Mouse (Mus musculus): ENCODE results near the gene Skor1. TPM values are rescaled to one million over a fixed set of nuclear protein-coding genes. Genes with fewer than 3 reads are reported as not detected.

Skor1 gene
- total RNA-seq (2021), result under 1 TPM; 0.08 TPM
- long read RNA-seq, experiment 1, result 0 reads
- long read RNA-seq, experiment 2, result 0 reads

DNA sequence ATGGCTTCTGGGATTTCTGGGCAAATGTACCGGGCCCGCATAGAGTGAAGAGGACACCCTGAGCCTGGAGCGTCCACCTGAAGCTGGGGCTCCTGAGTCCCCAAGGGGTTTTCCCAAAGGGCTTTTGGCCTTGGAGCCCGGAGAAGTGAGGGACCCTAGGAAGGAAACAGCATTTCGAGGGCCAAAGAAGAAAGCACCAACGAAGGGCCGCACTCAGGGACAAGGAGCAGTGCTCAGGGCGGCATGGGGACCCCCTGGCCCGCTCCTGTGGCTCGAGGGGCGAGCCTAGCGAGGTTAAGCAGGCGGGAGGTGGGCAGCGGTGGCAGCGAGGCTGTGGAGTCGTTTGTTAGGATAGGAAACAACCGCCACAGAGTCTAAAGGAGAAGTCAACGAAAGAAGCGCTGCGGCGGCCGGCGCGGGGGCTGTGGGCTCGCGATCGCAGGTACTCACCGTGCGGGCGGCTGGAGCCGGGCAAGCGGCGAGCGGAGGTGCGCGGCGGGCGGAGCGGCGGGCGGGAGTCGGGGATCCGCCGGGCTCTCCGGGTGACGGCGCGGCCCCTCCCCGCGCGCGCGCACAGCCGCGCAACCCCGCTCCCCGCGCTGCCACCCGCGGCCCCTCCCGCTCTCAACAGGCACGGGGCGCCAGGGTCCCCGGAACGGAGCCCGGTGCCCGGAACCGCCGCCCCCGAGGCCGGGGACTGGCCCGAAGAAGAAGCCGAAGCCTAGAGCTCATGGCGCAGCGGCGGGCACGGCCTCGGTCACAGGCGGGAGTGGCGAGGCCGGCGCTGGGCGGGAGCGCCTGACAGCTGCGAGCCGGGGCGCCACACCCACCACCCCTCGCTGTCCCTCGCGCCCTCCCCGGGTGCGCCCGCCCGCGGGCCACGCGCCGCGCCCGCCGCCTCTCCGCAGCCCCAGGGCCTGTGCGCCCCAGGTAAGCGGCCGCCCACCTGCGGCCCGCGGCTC is at the start of gene Skor1:
Gene Skor1 (minus strand): TSS at position 552 of the 962 bp plus-strand sequence.
- no peak for DNase-seq

DNA sequence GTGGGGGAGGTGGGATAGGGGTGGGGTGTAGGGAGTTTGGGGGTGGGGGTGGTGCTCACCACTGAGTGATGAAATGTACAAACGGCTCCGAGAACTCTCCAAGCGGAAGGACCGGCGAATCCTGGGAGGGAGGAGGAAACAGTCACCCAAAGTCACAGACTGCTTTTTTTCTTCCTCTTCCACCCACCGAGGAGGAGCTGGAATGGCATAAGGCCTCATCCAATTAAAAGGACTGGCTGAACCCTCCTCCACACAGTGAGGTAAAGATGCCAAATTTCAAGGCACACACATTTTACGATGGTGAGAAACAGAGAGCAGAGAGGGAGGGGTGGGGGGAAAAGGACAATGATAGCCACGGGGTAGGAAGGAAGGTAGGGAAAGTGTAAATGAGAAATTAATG is 48.5 kb upstream of the Skor1 start:
- no peak for DNase-seq

- no peak for DNase-seq
Observed at GRCm38 (mm10) chr9:63196114-63196682, 47.4 kb upstream of the Skor1 start.

- no peak for DNase-seq
Observed at GRCm38 (mm10) chr9:63195523-63195922, 46.8 kb upstream of the Skor1 start.

GRCm38 (mm10) chr9:63194791-63195190 is 46.0 kb upstream of the Skor1 start:
- DNase-seq, result no peak

- no peak for DNase-seq
Observed at GRCm38 (mm10) chr9:63192809-63193208, 44.0 kb upstream of the Skor1 start.

DNA sequence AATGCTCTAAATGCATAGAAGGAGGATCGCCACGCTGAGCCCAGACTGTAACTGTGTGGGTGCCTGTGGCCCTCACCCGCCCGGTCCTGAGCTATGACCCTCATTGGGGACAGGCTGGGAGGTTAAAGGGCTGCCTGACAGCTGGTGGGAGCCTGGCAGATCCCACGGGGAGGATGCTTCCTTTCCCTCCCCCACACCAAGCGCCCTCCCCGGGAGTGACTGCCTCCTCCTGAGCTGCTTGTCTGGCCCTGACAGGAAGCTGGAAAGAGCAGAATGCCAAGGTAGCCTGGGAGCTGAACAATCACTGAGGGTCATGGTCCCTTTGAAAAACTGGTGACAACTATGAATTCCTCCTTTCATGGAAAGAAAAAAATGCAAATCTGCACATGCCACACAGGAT is 38.5 kb upstream of the Skor1 start:
- DNase-seq, result no peak

DNA sequence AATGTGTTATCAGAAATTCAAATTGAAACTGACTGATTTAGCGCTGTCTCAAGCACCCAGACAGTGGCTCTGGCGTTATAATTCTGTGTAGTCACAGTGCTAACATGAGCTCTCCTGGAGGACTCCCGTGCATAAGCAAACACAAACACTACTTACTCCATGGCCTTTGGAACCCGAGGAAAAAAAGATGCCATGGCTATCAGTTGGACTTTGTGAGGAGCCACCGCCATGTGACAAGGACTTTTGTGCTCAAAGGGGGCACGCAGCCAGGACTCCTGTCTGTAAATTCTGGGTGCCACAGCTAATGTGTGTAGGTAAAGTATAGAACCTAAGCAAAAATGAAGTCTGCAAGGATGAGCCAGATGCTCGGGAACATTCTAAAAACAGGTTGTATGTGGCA is 36.5 kb upstream of the Skor1 start:
- no peak for DNase-seq

- no peak for DNase-seq
Observed at GRCm38 (mm10) chr9:63183864-63184263, 35.1 kb upstream of the Skor1 start.

DNA sequence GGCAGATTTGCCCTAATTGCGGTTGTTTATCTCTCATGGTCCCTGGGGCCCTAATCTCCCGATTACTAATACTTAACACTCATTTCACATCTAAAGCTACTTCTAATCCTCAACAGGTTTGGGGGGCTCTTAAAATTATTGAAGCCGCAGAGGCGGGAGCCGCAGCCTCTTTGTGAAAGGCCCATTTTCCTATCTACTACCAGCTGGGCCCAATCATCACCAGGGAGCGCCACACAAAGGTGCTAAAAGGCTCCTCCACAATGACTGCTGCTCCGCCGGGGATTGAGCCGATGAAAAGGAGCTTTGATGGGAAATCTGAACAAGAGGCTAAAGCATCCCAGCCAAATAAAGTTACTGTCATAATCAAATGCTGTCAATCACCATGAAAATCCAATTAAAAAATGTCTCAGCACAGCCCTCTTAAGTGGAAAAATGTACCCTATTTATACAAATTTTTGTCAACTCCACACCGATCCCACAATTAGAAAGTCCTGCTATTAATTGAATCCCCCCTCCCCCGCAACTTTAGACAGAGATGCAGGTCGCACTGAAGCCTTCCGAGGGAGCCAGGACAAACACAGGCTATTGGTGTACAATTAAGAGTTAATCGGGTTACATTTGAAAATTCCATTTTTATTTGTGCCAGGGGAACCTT is 33.7 kb upstream of the Skor1 start:
- no peak for DNase-seq

GRCm38 (mm10) chr9:63181337-63182178 is 32.8 kb upstream of the Skor1 start:
- no peak for DNase-seq

DNA sequence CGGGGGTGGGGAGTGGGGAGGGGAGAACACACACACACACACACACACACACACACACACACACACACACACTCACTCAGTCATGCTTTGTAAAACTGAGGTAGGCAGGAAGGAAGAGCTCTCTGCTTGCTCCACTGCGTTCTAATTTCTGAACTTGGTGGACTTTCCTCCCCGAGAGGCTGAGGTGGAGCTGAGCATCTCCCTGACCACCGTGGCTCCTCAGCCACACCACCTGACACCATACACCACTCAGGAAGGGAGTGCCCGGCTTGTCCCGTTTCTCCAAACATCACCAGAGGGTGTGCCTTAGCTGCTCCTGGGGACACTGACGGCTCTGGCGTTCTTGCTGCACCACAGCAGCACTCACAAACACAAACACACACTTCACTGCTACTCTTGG is 29.5 kb upstream of the Skor1 start:
- no peak for DNase-seq

GRCm38 (mm10) chr9:63174001-63174721 is 25.4 kb upstream of the Skor1 start:
- no peak for DNase-seq

DNA sequence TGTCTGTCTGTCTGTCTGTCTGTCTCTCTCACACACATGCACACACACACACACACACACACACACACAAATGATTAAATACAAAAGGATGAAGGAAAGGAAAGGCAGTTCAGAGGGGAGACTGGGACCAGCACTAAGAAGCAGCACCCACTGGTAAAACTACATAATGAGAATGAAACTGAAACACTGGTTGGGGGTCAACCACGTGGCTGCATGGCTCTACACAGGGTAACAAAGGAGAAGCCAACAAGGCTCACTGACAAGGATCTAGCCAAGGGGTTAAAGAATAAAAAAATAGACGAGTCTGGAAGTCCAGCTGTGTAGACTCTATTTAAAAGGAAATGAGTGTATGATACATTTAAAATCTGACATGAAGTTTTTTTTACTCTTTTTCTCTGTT is 23.2 kb upstream of the Skor1 start:
- DNase-seq, result no peak

GRCm38 (mm10) chr9:63169127-63169526 is 20.4 kb upstream of the Skor1 start:
- no peak for DNase-seq

GRCm38 (mm10) chr9:63165070-63165469 is 16.3 kb upstream of the Skor1 start:
- DNase-seq, result no peak

DNA sequence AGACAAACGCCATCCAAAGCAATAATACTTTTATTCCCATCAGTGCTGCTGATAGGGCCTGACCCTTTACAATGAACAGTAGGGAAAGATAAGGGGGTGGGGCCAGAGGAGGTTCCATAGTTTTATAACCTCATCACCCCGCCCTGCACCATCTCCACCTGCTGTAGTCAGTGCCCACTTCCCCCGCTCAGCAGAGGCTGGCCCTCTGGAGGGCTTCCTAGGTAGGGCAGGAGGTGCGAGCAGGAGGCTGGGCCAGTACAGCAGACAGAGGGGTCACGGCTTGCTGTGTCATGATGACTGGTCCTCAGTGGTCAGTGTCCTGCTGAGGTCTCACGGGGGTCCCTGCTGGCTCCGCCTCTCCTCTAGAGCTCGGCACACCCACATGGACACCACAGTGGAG is 15.0 kb upstream of the Skor1 start:
- DNase-seq, result no peak

- no peak for DNase-seq
Observed at GRCm38 (mm10) chr9:63151949-63152348, 3.2 kb upstream of the Skor1 start.

DNA sequence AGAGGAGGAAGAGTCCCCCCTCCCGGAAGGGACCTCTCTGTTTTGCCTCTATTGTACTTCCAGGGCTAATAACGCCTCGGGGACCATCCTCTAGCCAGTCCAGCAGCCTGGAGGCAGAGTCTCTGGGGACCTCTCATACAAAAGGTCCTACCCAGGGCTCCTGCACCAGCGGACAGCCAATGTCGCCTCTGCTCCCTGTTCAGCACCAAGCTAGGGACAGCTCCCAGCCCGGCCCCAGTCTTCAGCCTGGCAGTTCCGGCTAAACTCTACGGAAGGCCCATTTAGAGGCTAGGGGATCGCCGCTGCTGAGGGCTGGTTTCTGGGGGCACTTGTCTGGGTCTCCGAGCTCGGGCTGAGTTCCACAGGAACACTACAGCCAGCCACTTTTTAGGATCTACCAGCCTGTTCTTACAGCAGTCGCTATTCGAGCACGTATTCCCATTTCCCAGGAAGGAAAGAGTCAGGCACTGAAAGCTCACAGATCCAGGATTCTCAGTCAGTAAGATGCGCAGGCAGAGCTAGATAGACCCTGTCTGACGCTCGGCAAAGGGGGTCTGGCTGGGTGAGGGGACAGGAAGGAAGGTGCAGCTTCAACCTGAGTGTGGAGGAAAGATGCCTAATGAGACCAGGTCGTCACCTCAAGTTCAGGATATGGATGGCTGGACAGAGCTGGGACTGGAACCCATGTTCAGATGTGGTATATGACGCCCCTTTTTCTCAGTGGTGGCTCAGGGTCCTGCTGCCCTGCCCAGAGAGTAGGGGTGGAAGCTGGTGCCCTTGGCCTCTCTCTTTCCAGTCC is 2.5 kb upstream of the Skor1 start:
- DNase-seq, result peak; percentile 36

DNA sequence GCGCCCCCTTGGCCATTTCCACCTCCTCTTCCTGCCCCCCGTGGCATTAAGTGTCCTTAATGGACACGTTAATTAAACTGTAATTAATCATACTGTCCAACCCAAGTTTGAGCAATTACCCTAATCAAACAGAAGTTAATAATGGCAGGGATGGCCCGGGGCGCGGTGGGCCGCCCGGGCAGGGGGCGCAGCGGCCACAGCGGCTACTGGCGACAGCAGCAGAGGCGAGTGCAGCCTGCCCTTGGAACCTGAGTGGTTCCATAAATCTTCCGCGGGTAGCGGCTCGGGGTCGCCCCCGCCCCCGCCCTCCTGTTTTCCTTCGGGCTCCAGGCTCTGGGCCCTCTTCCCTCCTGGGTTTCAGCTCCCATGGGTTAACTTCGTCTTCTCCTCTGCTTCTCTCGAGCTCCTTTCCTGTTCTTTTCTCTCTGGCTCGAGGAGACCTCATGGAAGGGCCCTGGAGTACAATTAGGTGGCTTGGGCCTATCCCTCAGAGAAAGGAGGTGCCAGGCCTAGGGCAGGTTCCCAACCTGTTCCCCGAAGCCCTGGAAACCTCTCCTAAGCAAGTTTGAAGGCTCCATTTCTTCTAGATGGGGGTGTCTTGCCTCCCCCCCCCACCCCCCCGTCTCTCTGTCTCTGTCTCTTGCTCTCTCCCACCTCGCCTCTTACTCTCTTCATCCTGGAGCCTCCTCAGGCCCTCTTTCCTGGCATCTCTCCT is 1.5 kb upstream of the Skor1 start:
- no peak for DNase-seq

Measured in gastrocnemius, postnatal 25 days (tissue).